Mouse (Mus musculus): ENCODE results near the gene Sirt3.

DNA sequence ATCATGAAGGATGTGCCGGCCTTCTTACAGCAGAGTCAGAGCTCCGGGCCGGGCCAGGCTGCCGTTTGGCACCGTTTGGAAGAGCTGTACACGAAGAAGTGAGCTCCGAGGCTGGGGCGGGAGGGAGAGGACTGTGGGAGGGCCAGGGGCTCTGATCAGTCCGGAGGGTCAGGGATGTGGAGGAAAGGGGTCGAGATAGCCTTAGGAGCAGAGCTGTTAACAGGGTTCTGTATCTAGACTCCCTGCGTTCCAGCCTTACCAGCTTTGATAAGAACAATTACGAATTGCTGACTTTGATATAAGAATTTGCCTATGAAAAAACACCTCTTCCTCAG lies 327 bp upstream of the Sirt3 start:
- TF ChIP-seq GATA1 (IDR thresholded peaks at IDR 0.05; ENCODE audit: borderline replicate concordance, low read length) = no peak
- TF ChIP-seq FLI1 (IDR thresholded peaks at IDR 0.05; ENCODE audit: low read length) = no peak

Data from megakaryocyte, embryonic 14.5 days (primary cell).